Mouse (Mus musculus) limb, embryonic 12.5 days (tissue): ENCODE results near the gene Cit. TPM values are rescaled to one million over a fixed set of nuclear protein-coding genes. Genes with fewer than 3 reads are reported as not detected.

Experiments
- ATAC-seq: fragments of 200-750 bp; cut with Nextera tagmentation; 2 replicates; pipeline ENCODE4 v1.8.0; 2017; ENCODE audit warnings: low read depth, moderate TSS enrichment; ENCODE audit not compliant: insufficient number of reproducible peaks, insufficient read depth, low FRiP score, low TSS enrichment
- H3K27ac ChIP-seq: fragments of 300-500 bp; sonication (generic); 2 replicates; pipeline ENCODE4 v1.5.1; 2016; ENCODE audit warnings: mild to moderate bottlenecking, moderate library complexity
- H3K27me3 ChIP-seq: fragments of 300-500 bp; sonication (generic); 2 replicates; pipeline ENCODE4 v1.6.1; 2016; ENCODE audit warnings: mild to moderate bottlenecking, moderate library complexity
- H3K36me3 ChIP-seq: fragments of 300-500 bp; sonication (generic); 2 replicates; pipeline ENCODE4 v1.6.1; 2016; ENCODE audit warnings: mild to moderate bottlenecking, moderate library complexity
- H3K4me1 ChIP-seq: fragments of 300-500 bp; sonication (generic); replicated peaks from 2 replicates; pipeline ENCODE4 v1.6.1; 2016
- H3K4me2 ChIP-seq: fragments of 300-500 bp; sonication (generic); 2 replicates; pipeline ENCODE4 v1.6.1; 2016; ENCODE audit warnings: mild to moderate bottlenecking, moderate library complexity
- H3K4me3 ChIP-seq: fragments of 300-500 bp; sonication (generic); replicated peaks from 2 replicates; pipeline ENCODE4 v1.5.1; 2016; ENCODE audit warnings: mild to moderate bottlenecking
- H3K9ac ChIP-seq: fragments of 300-500 bp; sonication (generic); replicated peaks from 2 replicates; pipeline ENCODE4 v1.6.1; 2016; ENCODE audit warnings: mild to moderate bottlenecking, moderate library complexity
- H3K9me3 ChIP-seq: fragments of 300-500 bp; sonication (generic); 2 replicates; pipeline ENCODE4 v1.6.1; 2016; ENCODE audit warnings: mild to moderate bottlenecking, moderate library complexity
- WGBS: fragments of 180-500 bp; shearing (Covaris S2); methylation state at CpG from one replicate; pipeline ENCODE4 v1.1.7; 2016; 5-methylcytosine and 5-hydroxymethylcytosine counted together
- polyA plus RNA-seq: library from polyadenylated mRNA; unstranded; fragments of >200 nt; fragmentation: Nextera tagmentation; extraction: Ambion mirVana; gene quantifications from 2 replicates; pipeline ENCODE4 v1.2.1, GENCODE M21; 2016

Cit gene
- polyA plus RNA-seq, 1 experiment from 2014 or later, result 41.5 TPM

GRCm38 (mm10) chr5:115944791-115945490 lies 99.9 kb downstream of the Cit start:
- Histone ChIP-seq H3K4me3 (no peak overlapping the region), H3K4me2 (no peak overlapping the region), H3K9ac (no peak overlapping the region), H3K27ac (no peak overlapping the region), H3K36me3 (peaks cover 76% of the 10 kb centered on the region), H3K9me3 (0 out of 2 replicates have a peak, but pooled peaks cover 2% of the 10 kb centered on the region), H3K4me1 (no peaks in the 10 kb centered on the region), H3K27me3 (no peaks in the 10 kb centered on the region)
- WGBS, result 70% methylated on average over 11 of the region's 11 CpGs
- ATAC-seq, result no peak

- H3K9me3 ChIP-seq, result 0 out of 2 replicates have a peak, but pooled peaks cover under 1% of the 10 kb centered on the region
- H3K27ac ChIP-seq, result no peak overlapping the region
- 94% methylated on average over 15 of the region's 15 CpGs for WGBS
- H3K4me1 ChIP-seq, result no peaks in the 10 kb centered on the region
- no peak overlapping the region for H3K4me2 ChIP-seq
- no peak overlapping the region for H3K9ac ChIP-seq
- H3K27me3 ChIP-seq, result no peaks in the 10 kb centered on the region
- H3K36me3 ChIP-seq, result peaks cover 83% of the 10 kb centered on the region
- ATAC-seq, result no peak
- no peak overlapping the region for H3K4me3 ChIP-seq
These were observed 102.7 kb downstream of the Cit start for GRCm38 (mm10) chr5:115947622-115948353.

- no peak for ATAC-seq
- Histone ChIP-seq H3K9me3 (peaks cover 6% of the 10 kb centered on the region; the same call in 1 of the 2 replicates), H3K9ac (no peak overlapping the region), H3K36me3 (peaks cover 86% of the 10 kb centered on the region), H3K4me3 (no peak overlapping the region), H3K27me3 (no peaks in the 10 kb centered on the region), H3K4me2 (no peak overlapping the region), H3K4me1 (no peaks in the 10 kb centered on the region), H3K27ac (no peak overlapping the region)
- WGBS, result 89% methylated on average over 7 of the region's 7 CpGs
These were observed 105.9 kb downstream of the Cit start for GRCm38 (mm10) chr5:115950936-115951335.

- Histone ChIP-seq H3K9ac (no peak overlapping the region), H3K27me3 (no peaks in the 10 kb centered on the region), H3K9me3 (peaks cover 18% of the 10 kb centered on the region; the same call in 1 of the 2 replicates), H3K4me1 (no peaks in the 10 kb centered on the region), H3K4me3 (no peak overlapping the region), H3K36me3 (peaks cover 81% of the 10 kb centered on the region), H3K4me2 (no peak overlapping the region), H3K27ac (no peak overlapping the region)
- ATAC-seq, result no peak
- WGBS, result 97% methylated on average over 6 of the region's 6 CpGs
These were observed 108.1 kb downstream of the Cit start for GRCm38 (mm10) chr5:115953173-115953572.

- Histone ChIP-seq H3K9ac (no peak overlapping the region), H3K27ac (no peak overlapping the region), H3K4me1 (no peaks in the 10 kb centered on the region), H3K9me3 (peaks cover 18% of the 10 kb centered on the region; the same call in 1 of the 2 replicates), H3K4me3 (no peak overlapping the region), H3K27me3 (no peaks in the 10 kb centered on the region), H3K4me2 (no peak overlapping the region), H3K36me3 (peaks cover 74% of the 10 kb centered on the region)
- WGBS, result 93% methylated on average over 6 of the region's 6 CpGs
- ATAC-seq, result no peak
These were observed 109.0 kb downstream of the Cit start for GRCm38 (mm10) chr5:115954084-115954483.

- H3K9ac ChIP-seq, result no peak overlapping the region
- WGBS, result 95% methylated on average over 14 of the region's 14 CpGs
- peaks cover 74% of the 10 kb centered on the region for H3K36me3 ChIP-seq
- no peaks in the 10 kb centered on the region for H3K27me3 ChIP-seq
- no peak overlapping the region for H3K4me3 ChIP-seq
- ATAC-seq, result no peak
- no peak overlapping the region for H3K27ac ChIP-seq
- H3K4me2 ChIP-seq, result no peak overlapping the region
- peaks cover 18% of the 10 kb centered on the region; the same call in 1 of the 2 replicates for H3K9me3 ChIP-seq
- no peaks in the 10 kb centered on the region for H3K4me1 ChIP-seq
These were observed 109.5 kb downstream of the Cit start for GRCm38 (mm10) chr5:115954549-115954948.

- Histone ChIP-seq H3K9ac (no peak overlapping the region), H3K27ac (no peak overlapping the region), H3K36me3 (peaks cover 74% of the 10 kb centered on the region), H3K4me3 (no peak overlapping the region), H3K4me1 (no peaks in the 10 kb centered on the region), H3K9me3 (peaks cover 18% of the 10 kb centered on the region; the same call in 1 of the 2 replicates), H3K4me2 (no peak overlapping the region), H3K27me3 (no peaks in the 10 kb centered on the region)
- ATAC-seq, result no peak
- 96% methylated on average over 14 of the region's 14 CpGs for WGBS
These were observed 110.1 kb downstream of the Cit start for GRCm38 (mm10) chr5:115955131-115955530.

- H3K27ac ChIP-seq, result no peak overlapping the region
- H3K4me3 ChIP-seq, result no peak overlapping the region
- H3K4me2 ChIP-seq, result no peak overlapping the region
- H3K9me3 ChIP-seq, result peaks cover 18% of the 10 kb centered on the region; the same call in 1 of the 2 replicates
- no peaks in the 10 kb centered on the region for H3K27me3 ChIP-seq
- no peaks in the 10 kb centered on the region for H3K4me1 ChIP-seq
- ATAC-seq, result no peak
- H3K9ac ChIP-seq, result no peak overlapping the region
- H3K36me3 ChIP-seq, result peaks cover 65% of the 10 kb centered on the region
- 95% methylated on average over 14 of the region's 14 CpGs for WGBS
These were observed 111.0 kb downstream of the Cit start for GRCm38 (mm10) chr5:115956048-115956447.

GRCm38 (mm10) chr5:115957177-115957576 lies 112.1 kb downstream of the Cit start:
- 98% methylated on average over 6 of the region's 6 CpGs for whole genome bisulfite sequencing
- no peak for ATAC-seq
- H3K4me1 ChIP-seq, result no peaks in the 10 kb centered on the region
- H3K27ac ChIP-seq, result no peak overlapping the region
- no peak overlapping the region for H3K9ac ChIP-seq
- H3K9me3 ChIP-seq, result peaks cover 18% of the 10 kb centered on the region; the same call in 1 of the 2 replicates
- H3K36me3 ChIP-seq, result peaks cover 56% of the 10 kb centered on the region
- no peak overlapping the region for H3K4me3 ChIP-seq
- no peaks in the 10 kb centered on the region for H3K27me3 ChIP-seq
- H3K4me2 ChIP-seq, result no peak overlapping the region

GRCm38 (mm10) chr5:115958344-115958743 lies 113.3 kb downstream of the Cit start:
- H3K27ac ChIP-seq, result no peak overlapping the region
- no peak overlapping the region for H3K4me2 ChIP-seq
- H3K9ac ChIP-seq, result no peak overlapping the region
- no peak for ATAC-seq
- peaks cover 14% of the 10 kb centered on the region; the same call in 1 of the 2 replicates for H3K9me3 ChIP-seq
- peaks cover 47% of the 10 kb centered on the region for H3K36me3 ChIP-seq
- H3K27me3 ChIP-seq, result no peaks in the 10 kb centered on the region
- WGBS, result 95% methylated on average over 1 of the region's 1 CpGs
- H3K4me1 ChIP-seq, result no peaks in the 10 kb centered on the region
- no peak overlapping the region for H3K4me3 ChIP-seq

GRCm38 (mm10) chr5:115958814-115959213 lies 113.7 kb downstream of the Cit start:
- no peak overlapping the region for H3K27ac ChIP-seq
- no peak overlapping the region for H3K9ac ChIP-seq
- H3K4me1 ChIP-seq, result no peaks in the 10 kb centered on the region
- ATAC-seq, result no peak
- peaks cover 42% of the 10 kb centered on the region for H3K36me3 ChIP-seq
- H3K9me3 ChIP-seq, result peaks cover 12% of the 10 kb centered on the region; the same call in 1 of the 2 replicates
- no peak overlapping the region for H3K4me3 ChIP-seq
- 84% methylated on average over 11 of the region's 11 CpGs for WGBS
- no peak overlapping the region for H3K4me2 ChIP-seq
- no peaks in the 10 kb centered on the region for H3K27me3 ChIP-seq
